Mouse (Mus musculus) kidney, adult 2 months (tissue): Measurements from ENCODE around the gene Dera.

ENCODE experiments used
- CTCF ChIP-seq: fragments of 200-500 bp; conservative IDR thresholded peaks from 2 replicates; pipeline ENCODE4 v1.5.1; 2011; ENCODE audit warnings: low read depth, mild to moderate bottlenecking, control low read depth, low read length, moderate library complexity, mixed read lengths; ENCODE audit not compliant: insufficient read depth, insufficient read length
- POLR2A ChIP-seq: fragments of 200-500 bp; IDR thresholded peaks from one replicate; pipeline ENCODE4 v1.6.1; 2011; ENCODE audit warnings: low read depth, low read length, control low read depth

DNA sequence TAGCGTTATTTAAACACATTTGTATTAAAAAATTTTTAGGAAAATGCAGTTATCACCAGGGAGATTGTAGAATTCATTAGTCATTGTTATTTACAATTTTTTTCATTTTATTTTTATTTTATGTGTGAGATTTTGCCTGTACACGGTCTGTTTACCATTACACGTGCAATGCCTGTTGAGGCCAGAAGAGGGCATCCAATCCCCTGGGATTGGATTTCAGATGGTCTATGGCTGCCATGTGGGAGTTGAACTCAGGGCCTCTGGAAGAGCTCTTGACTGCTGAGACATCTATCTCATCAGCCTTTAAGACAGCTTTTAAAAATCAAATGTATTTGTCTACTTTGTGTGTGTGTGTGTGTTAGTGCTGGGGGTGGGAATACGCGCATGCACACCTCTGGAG, 2.0 kb downstream of the Dera start:
- no peak for TF ChIP-seq POLR2A
- peak; percentile 71 for TF ChIP-seq CTCF
